Mouse (Mus musculus) lung, postnatal 0 days (tissue): ENCODE data around the gene Retreg1.

Experiments
- CTCF ChIP-seq: IDR thresholded peaks from 2 replicates; pipeline ENCODE4 v1.5.1; 2016; ENCODE audit warnings: antibody characterized with exemption, mild to moderate bottlenecking
- EP300 ChIP-seq: IDR thresholded peaks from 2 replicates; pipeline ENCODE4 v1.6.1; 2016; ENCODE audit warnings: antibody characterized with exemption, mild to moderate bottlenecking, control low read depth

DNA sequence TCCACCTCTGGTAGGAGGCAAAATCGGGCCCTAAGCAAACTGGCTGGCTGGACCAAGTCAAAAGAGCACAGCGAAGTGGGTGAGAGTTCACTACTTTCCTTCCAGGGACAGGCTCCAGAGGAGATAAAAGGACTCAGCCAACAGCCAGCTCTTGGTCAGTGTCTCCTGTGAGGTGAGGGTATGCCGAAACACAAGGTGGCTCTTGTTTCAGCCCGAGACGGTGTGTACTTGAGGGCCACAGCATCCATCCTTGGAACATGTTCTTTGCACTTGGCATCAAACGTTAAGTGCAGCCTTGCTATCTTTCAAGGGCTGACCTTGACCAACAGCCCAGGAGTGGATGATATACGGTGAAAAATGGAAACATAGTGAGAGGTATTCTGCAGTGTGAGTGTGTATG, 75.7 kb downstream of the Retreg1 start:
- TF ChIP-seq EP300 (no peak), CTCF (no peak)
